Mouse (Mus musculus) midbrain, embryonic 15.5 days (tissue): ENCODE data around the gene Hist1h4k. TPM values are rescaled to one million over a fixed set of nuclear protein-coding genes. Genes with fewer than 3 reads are reported as not detected.

ENCODE experiments used
- ATAC-seq: fragments of 200-750 bp; cut with Nextera tagmentation; replicated peaks from 2 replicates; pipeline ENCODE4 v1.8.0; 2017; ENCODE audit warnings: moderate TSS enrichment
- H3K27ac ChIP-seq: fragments of 300-500 bp; sonication (generic); 2 replicates; pipeline ENCODE4 v1.5.1; 2015; ENCODE audit warnings: mild to moderate bottlenecking, inconsistent platforms
- H3K27me3 ChIP-seq: fragments of 300-500 bp; sonication (generic); replicated peaks from 2 replicates; pipeline ENCODE4 v1.6.1; 2015; ENCODE audit warnings: inconsistent platforms
- H3K36me3 ChIP-seq: fragments of 300-500 bp; sonication (generic); replicated peaks from 2 replicates; pipeline ENCODE4 v1.6.1; 2015; ENCODE audit warnings: inconsistent platforms
- H3K4me1 ChIP-seq: fragments of 300-500 bp; sonication (generic); 2 replicates; pipeline ENCODE4 v1.6.1; 2015; ENCODE audit warnings: inconsistent platforms
- H3K4me2 ChIP-seq: fragments of 300-500 bp; sonication (generic); 2 replicates; pipeline ENCODE4 v1.6.1; 2015; ENCODE audit warnings: inconsistent platforms, mild to moderate bottlenecking, moderate library complexity
- H3K4me3 ChIP-seq: fragments of 300-500 bp; sonication (generic); 2 replicates; pipeline ENCODE4 v1.5.1; 2015; ENCODE audit warnings: mild to moderate bottlenecking, inconsistent platforms
- H3K9ac ChIP-seq: fragments of 300-500 bp; sonication (generic); 2 replicates; pipeline ENCODE4 v1.6.1; 2015; ENCODE audit warnings: mild to moderate bottlenecking, inconsistent platforms
- H3K9me3 ChIP-seq: fragments of 300-500 bp; sonication (generic); 2 replicates; pipeline ENCODE4 v1.6.1; 2016; ENCODE audit warnings: inconsistent platforms
- WGBS: fragments of 180-500 bp; shearing (Covaris S2); methylation state at CpG from one replicate; pipeline ENCODE4 v1.1.7; 2015; ENCODE audit warnings: mixed read lengths; 5-methylcytosine and 5-hydroxymethylcytosine counted together
- microRNA-seq: library from miRNA; unstranded; fragments of <30 nt; microRNA quantifications from one replicate; pipeline ENCODE4, GENCODE M21; 2016
- polyA plus RNA-seq: library from polyadenylated mRNA; unstranded; fragments of >200 nt; fragmentation: Nextera tagmentation; extraction: Ambion mirVana; gene quantifications from 2 replicates; pipeline ENCODE4 v1.2.1, GENCODE M21; 2015

Hist1h4k gene
- polyA plus RNA-seq, 1 experiment from 2014 or later, result 4.2 TPM

DNA sequence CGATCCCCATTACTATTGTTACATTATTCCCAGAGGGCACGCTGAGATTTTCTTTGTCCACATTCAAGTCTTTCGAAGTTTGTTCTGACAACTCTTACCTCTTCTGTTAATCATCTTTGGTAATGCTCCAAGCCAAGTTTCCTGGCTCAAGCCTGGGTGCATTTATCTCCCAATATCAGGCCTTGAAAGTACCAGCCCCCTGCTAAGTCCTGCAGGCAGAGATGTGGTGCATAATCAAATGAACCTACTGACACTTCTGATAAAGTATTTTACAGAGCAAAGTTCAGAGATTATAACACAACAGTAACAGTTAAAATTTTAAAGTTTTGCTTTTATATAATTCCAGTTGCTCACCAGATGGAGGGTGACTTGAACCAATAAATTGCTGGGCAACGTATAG lies 38.6 kb downstream of the Hist1h4k start:
- Histone ChIP-seq H3K27me3 (no peaks in the 10 kb centered on the region), H3K27ac (no peak overlapping the region), H3K9ac (no peak overlapping the region), H3K9me3 (no peaks in the 10 kb centered on the region), H3K4me2 (peak overlapping the region; percentile 77), H3K4me1 (peaks cover 9% of the 10 kb centered on the region), H3K36me3 (no peaks in the 10 kb centered on the region), H3K4me3 (peak overlapping the region; percentile 47)
- WGBS, result 23% methylated on average over 4 of the region's 4 CpGs
- no peak for ATAC-seq

DNA sequence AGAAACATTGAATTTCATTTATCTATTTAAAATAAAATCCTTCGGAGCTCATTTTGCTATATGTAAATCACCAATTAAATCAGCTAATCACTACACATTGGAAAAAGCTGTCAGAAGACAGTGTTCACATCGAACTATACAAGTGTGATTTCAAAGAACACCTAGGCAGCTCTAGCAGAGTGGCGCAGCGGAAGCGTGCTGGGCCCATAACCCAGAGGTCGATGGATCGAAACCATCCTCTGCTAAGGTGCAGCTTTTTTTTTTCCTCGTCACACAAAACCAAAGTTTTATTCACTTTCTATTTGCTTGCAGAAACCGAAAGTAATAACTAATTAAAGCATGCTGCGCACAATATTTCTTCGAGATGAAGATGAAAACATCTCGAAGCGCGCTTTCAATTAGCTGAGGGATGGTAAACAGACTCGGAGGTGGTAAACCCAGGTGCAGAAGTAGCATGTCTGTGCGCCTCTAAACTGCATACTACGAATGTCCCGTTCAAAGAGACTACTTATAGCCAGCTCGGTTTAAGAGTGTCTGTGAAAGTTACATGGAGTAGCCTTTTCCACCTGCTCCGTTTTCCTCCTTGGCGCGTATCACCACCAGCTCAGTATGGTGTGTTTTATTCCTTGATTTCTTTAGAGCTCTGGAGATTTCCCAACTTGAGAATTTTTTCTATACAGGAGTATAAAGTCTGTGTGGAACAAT lies 39.3 kb downstream of the Hist1h4k start:
- 2% methylated on average over 22 of the region's 22 CpGs for WGBS
- H3K4me1 ChIP-seq, result peaks cover 9% of the 10 kb centered on the region
- peak overlapping the region; percentile 29 for H3K9ac ChIP-seq
- no peaks in the 10 kb centered on the region for H3K36me3 ChIP-seq
- H3K9me3 ChIP-seq, result no peaks in the 10 kb centered on the region
- H3K4me2 ChIP-seq, result peak overlapping the region; percentile 77
- no peaks in the 10 kb centered on the region for H3K27me3 ChIP-seq
- peak overlapping the region; percentile 47 for H3K4me3 ChIP-seq
- H3K27ac ChIP-seq, result no peak overlapping the region
- peak; percentile 89 for ATAC-seq

DNA sequence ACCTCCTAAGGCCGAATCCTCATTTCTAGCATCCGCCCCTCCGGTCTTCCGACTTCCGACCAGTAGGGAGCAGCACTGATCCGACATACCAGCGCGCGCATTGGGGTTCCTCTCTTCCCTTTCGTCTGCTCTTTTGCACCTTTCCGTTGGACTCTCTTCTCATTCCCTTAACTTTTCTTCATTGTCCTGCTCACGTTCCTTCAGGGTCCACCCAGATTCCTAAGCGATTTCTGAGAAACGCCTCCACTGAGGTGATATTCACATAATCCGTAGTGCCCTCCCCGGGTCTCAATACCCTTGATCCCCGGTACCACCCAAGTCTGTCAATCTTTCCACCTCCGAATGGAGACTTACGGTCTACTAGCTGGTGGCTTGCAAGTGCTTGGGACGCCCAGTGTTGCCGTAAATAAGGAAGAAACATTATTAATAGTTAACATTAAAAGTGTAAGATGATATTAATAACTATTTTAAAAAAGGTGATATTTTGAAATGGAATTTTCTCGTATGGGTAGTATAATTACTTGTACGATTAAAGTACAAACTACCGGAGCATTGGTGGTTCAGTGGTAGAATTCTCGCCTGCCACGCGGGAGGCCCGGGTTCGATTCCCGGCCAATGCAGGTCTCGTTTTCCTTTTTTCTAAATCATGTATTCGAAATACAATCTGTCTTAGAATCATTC lies 40.1 kb downstream of the Hist1h4k start:
- Histone ChIP-seq H3K4me1 (peaks cover 4% of the 10 kb centered on the region), H3K27ac (peak overlapping the region; percentile 63), H3K9me3 (no peaks in the 10 kb centered on the region), H3K27me3 (no peaks in the 10 kb centered on the region), H3K36me3 (no peaks in the 10 kb centered on the region), H3K4me2 (peak overlapping the region; percentile 77), H3K9ac (peak overlapping the region; percentile 31), H3K4me3 (peak overlapping the region; percentile 47)
- WGBS, result 0% methylated on average over 32 of the region's 32 CpGs
- ATAC-seq, result peak; percentile 88

DNA sequence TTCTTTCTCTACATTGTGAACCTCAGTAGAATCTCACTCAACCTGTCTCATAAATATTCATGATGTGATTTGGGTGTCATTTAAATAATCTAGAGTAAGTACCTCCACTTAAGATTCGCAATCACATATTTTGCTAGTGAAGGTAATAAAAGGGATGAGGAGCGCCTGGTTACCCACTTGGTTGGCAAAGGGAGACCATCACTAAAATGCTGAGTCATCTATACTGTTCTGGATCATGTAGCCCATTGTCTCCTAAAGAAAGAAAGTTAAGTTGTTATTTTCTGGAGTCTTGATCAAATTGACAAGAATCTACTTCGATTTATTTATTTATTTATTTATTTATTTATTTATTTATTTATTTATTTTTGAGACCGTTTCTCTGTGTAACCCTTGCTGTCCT lies 43.6 kb downstream of the Hist1h4k start:
- H3K9ac ChIP-seq, result no peak overlapping the region
- no peaks in the 10 kb centered on the region for H3K4me1 ChIP-seq
- no peaks in the 10 kb centered on the region for H3K36me3 ChIP-seq
- 77% methylated on average over 4 of the region's 4 CpGs for WGBS
- H3K4me2 ChIP-seq, result no peak overlapping the region
- no peaks in the 10 kb centered on the region for H3K27me3 ChIP-seq
- H3K4me3 ChIP-seq, result no peak overlapping the region
- H3K27ac ChIP-seq, result no peak overlapping the region
- ATAC-seq, result no peak
- no peaks in the 10 kb centered on the region for H3K9me3 ChIP-seq

Small RNA genes within 50 kb of the gene (microRNA-seq; reads per million reads assigned to microRNA genes)
- gene Gm44346 (not detected), gene Gm44357 (not detected), gene Gm44367 (not detected), gene Gm44454 (not detected)

Other genes starting within 250 kb of the Hist1h4k start
- gene Gm11273, start 249.1 kb downstream of the Hist1h4k start, polyA plus RNA-seq, result 8.5 and 9.5 TPM in 2 replicates
- 5.0 and 5.3 TPM in 2 replicates for gene Zkscan8, start 219.4 kb downstream of the Hist1h4k start, polyA plus RNA-seq
- 0.09 and 0.22 TPM in 2 replicates for gene Olfr1366, start 207.7 kb downstream of the Hist1h4k start, polyA plus RNA-seq
- 0.05 TPM in 1 of 2 replicates, not detected in the other for gene Olfr1535, start 190.6 kb downstream of the Hist1h4k start, polyA plus RNA-seq
- gene Olfr1364, start 168.7 kb downstream of the Hist1h4k start, polyA plus RNA-seq, result not detected in 2 replicates
- gene Olfr1362, start 136.5 kb downstream of the Hist1h4k start, polyA plus RNA-seq, result not detected in 2 replicates
- gene Olfr11, start 108.0 kb downstream of the Hist1h4k start, polyA plus RNA-seq, result 0.06 and 0.08 TPM in 2 replicates
- gene Olfr1361, start 87.1 kb downstream of the Hist1h4k start, polyA plus RNA-seq, result not detected in 2 replicates
- gene Olfr1360, start 73.1 kb downstream of the Hist1h4k start, polyA plus RNA-seq, result not detected in 2 replicates
- gene Olfr1359, start 52.4 kb downstream of the Hist1h4k start, polyA plus RNA-seq, result not detected in 2 replicates
- gene Hist1h2bl, start 34.4 kb downstream of the Hist1h4k start, polyA plus RNA-seq, result 0.59 TPM in 1 of 2 replicates, not detected in the other
- gene Hist1h2ai, start 34.1 kb downstream of the Hist1h4k start, polyA plus RNA-seq, result 3.9 and 10.3 TPM in 2 replicates
- 1.1 TPM in 1 of 2 replicates, not detected in the other for gene Hist1h3h, start 32.8 kb downstream of the Hist1h4k start, polyA plus RNA-seq
- 0.39 and 1.7 TPM in 2 replicates for gene Hist1h2bm, start 28.5 kb downstream of the Hist1h4k start, polyA plus RNA-seq
- 0.93 TPM in 1 of 2 replicates, not detected in the other for gene Hist1h4j, start 15.4 kb downstream of the Hist1h4k start, polyA plus RNA-seq
- gene Hist1h2ak, start 3.3 kb upstream of the Hist1h4k start, polyA plus RNA-seq, result 5.5 and 6.9 TPM in 2 replicates
- gene Hist1h2bn, start 3.6 kb upstream of the Hist1h4k start, polyA plus RNA-seq, result 0.89 TPM in 1 of 2 replicates, not detected in the other
- 3.4 and 3.7 TPM in 2 replicates for gene Hist1h1b, start 30.1 kb upstream of the Hist1h4k start, polyA plus RNA-seq
- gene Hist1h3i, start 32.9 kb upstream of the Hist1h4k start, polyA plus RNA-seq, result 26.1 and 35.4 TPM in 2 replicates
- gene Hist1h2an, start 36.7 kb upstream of the Hist1h4k start, polyA plus RNA-seq, result 3.8 TPM in 1 of 2 replicates, not detected in the other
- 0.31 and 0.87 TPM in 2 replicates for gene Hist1h2bp, start 37.0 kb upstream of the Hist1h4k start, polyA plus RNA-seq
- 3.6 and 4.1 TPM in 2 replicates for gene Hist1h2bq, start 59.7 kb upstream of the Hist1h4k start, polyA plus RNA-seq
- not detected in 2 replicates for gene Hist1h2ao, start 60.0 kb upstream of the Hist1h4k start, polyA plus RNA-seq
- gene Hist1h4m, start 61.2 kb upstream of the Hist1h4k start, polyA plus RNA-seq, result 1.4 TPM in 1 of 2 replicates, not detected in the other
- gene Hist1h4n, start 81.7 kb upstream of the Hist1h4k start, polyA plus RNA-seq, result 4.2 and 5.9 TPM in 2 replicates
- gene Hist1h2ap, start 83.0 kb upstream of the Hist1h4k start, polyA plus RNA-seq, result 432 and 476 TPM in 2 replicates
- gene Hist1h2br, start 83.2 kb upstream of the Hist1h4k start, polyA plus RNA-seq, result 4.0 and 4.1 TPM in 2 replicates
- gene Zfp184, start 194.6 kb upstream of the Hist1h4k start, polyA plus RNA-seq, result 14.0 TPM in 2 replicates
- gene Pom121l2, start 230.7 kb upstream of the Hist1h4k start, polyA plus RNA-seq, result not detected in 2 replicates